Mouse (Mus musculus): Measurements from ENCODE around the gene Gbgt1. TPM values are rescaled to one million over a fixed set of nuclear protein-coding genes. Genes with fewer than 3 reads are reported as not detected.

Gene Gbgt1
- polyA plus RNA-seq (2012; rRNA removed): 5.0 and 5.7 TPM in 2 replicates

GRCm38 (mm10) chr2:28496671-28497070 is at the start of gene Gbgt1:
Gene Gbgt1 (plus strand): TSS chr2:28496891.

GRCm38 (mm10) chr2:28465836-28466518 is 30.7 kb upstream of the Gbgt1 start, which contains the start of gene 1700007K13Rik:
Gene 1700007K13Rik (minus strand): TSS chr2:28466332.

GRCm38 (mm10) chr2:28467860-28468485 is 28.7 kb upstream of the Gbgt1 start, which contains the start of gene Mrps2:
Gene Mrps2 (plus strand): TSS chr2:28468066.

GRCm38 (mm10) chr2:28505795-28506194 is 9.1 kb downstream of the Gbgt1 start, which contains the start of gene Gm10134:
Gene Gm10134 (plus strand): TSS chr2:28506095.

GRCm38 (mm10) chr2:28512798-28513401 is 16.2 kb downstream of the Gbgt1 start, which contains the start of gene Ralgds:
Gene Ralgds (plus strand): TSS chr2:28513125.

Other genes starting within 250 kb of the Gbgt1 start
- 2.3 and 2.7 TPM in 2 replicates for gene Ppp1r26, start 50.1 kb upstream of the Gbgt1 start, polyA plus RNA-seq (2012; rRNA removed)
- gene 1700007K13Rik, start 30.6 kb upstream of the Gbgt1 start, polyA plus RNA-seq (2012; rRNA removed): not detected in 2 replicates
- gene Mrps2, start 28.8 kb upstream of the Gbgt1 start, polyA plus RNA-seq (2012; rRNA removed): 33.9 and 39.7 TPM in 2 replicates
- 0.71 and 1.4 TPM in 2 replicates for gene Gm10134, start 9.2 kb downstream of the Gbgt1 start, polyA plus RNA-seq (2012; rRNA removed)
- gene Ralgds, start 16.2 kb downstream of the Gbgt1 start, polyA plus RNA-seq (2012; rRNA removed): 145 and 148 TPM in 2 replicates
- gene Cel, start 66.5 kb downstream of the Gbgt1 start, polyA plus RNA-seq (2012; rRNA removed): 0.58 and 728 TPM in 2 replicates
- gene Gtf3c5, start 86.9 kb downstream of the Gbgt1 start, polyA plus RNA-seq (2012; rRNA removed): 21.2 and 22.9 TPM in 2 replicates
- 1.1 and 1.2 TPM in 2 replicates for gene Gfi1b, start 125.1 kb downstream of the Gbgt1 start, polyA plus RNA-seq (2012; rRNA removed)
- 9.5 and 10.0 TPM in 2 replicates for gene Tsc1, start 144.3 kb downstream of the Gbgt1 start, polyA plus RNA-seq (2012; rRNA removed)
- 0.39 and 0.92 TPM in 2 replicates for gene Spaca9, start 202.8 kb downstream of the Gbgt1 start, polyA plus RNA-seq (2012; rRNA removed)
- 0.14 and 0.20 TPM in 2 replicates for gene Ak8, start 203.3 kb downstream of the Gbgt1 start, polyA plus RNA-seq (2012; rRNA removed)